ENCODE assay signal across 10 mouse cellular contexts in genomic region chr12:11177408-11178394, GRCm38 (mm10). TPM values are rescaled to one million over a fixed set of nuclear protein-coding genes. Genes with fewer than 3 reads are reported as not detected.
DNase-seq lines count a peak whose midpoint lies in the region; ATAC-seq and TF ChIP-seq lines count a peak whose summit lies in the region.
"Had no signal": no experiment of that assay in that cellular context is flagged by ENCODE, and none has a peak within 500 bp of the region (broad histone marks: within the 10 kb centered on the region; RNA-seq: fewer than 3 reads in every experiment).

No protein-coding gene starts in this region.

- H3K9ac ChIP-seq in midbrain, embryonic 15.5 days: no peak overlapping the region
- no peak overlapping the region for H3K9ac ChIP-seq in midbrain, embryonic 11.5 days (ENCODE audit: low read length)
- no peak overlapping the region for H3K9ac ChIP-seq in stomach, embryonic 14.5 days (replicated peaks; ENCODE audit: low read depth, low read length)

- H3K27me3 ChIP-seq in kidney, adult 2 months (replicated peaks; ENCODE audit: control insufficient read depth, insufficient read depth, low read length): no peaks in the 10 kb centered on the region
- H3K27me3 ChIP-seq in midbrain, embryonic 15.5 days (replicated peaks): no peaks in the 10 kb centered on the region
- no peaks in the 10 kb centered on the region for H3K27me3 ChIP-seq in midbrain, embryonic 11.5 days (ENCODE audit: control insufficient read depth, insufficient read depth, low read length)
- no peaks in the 10 kb centered on the region for H3K27me3 ChIP-seq in stomach, embryonic 14.5 days (ENCODE audit: control insufficient read depth, insufficient read depth, low read length)

- 26% methylated on average over 5 of the region's 5 CpGs for WGBS in kidney, adult 2 months
- 59% methylated on average over 5 of the region's 5 CpGs for WGBS in midbrain, embryonic 15.5 days
- 53% methylated on average over 5 of the region's 5 CpGs for WGBS in midbrain, embryonic 11.5 days
- WGBS in stomach, embryonic 14.5 days: 31% methylated on average over 5 of the region's 5 CpGs

- H3K9me3 ChIP-seq in midbrain, embryonic 15.5 days: no peaks in the 10 kb centered on the region
- H3K9me3 ChIP-seq in midbrain, embryonic 11.5 days (ENCODE audit: control insufficient read depth, low read length): no peaks in the 10 kb centered on the region
- no peaks in the 10 kb centered on the region for H3K9me3 ChIP-seq in stomach, embryonic 14.5 days (ENCODE audit: control insufficient read depth, low read depth, low read length)

- no peaks in the 10 kb centered on the region for H3K36me3 ChIP-seq in kidney, adult 2 months (ENCODE audit: control insufficient read depth, insufficient read depth, low read length)
- H3K36me3 ChIP-seq in midbrain, embryonic 15.5 days (replicated peaks): no peaks in the 10 kb centered on the region
- no peaks in the 10 kb centered on the region for H3K36me3 ChIP-seq in midbrain, embryonic 11.5 days (ENCODE audit: control insufficient read depth, insufficient read depth, low read length)
- H3K36me3 ChIP-seq in stomach, embryonic 14.5 days (ENCODE audit: control insufficient read depth, insufficient read depth, low read length): no peaks in the 10 kb centered on the region

- H3K4me2 ChIP-seq in midbrain, embryonic 15.5 days: no peak overlapping the region
- H3K4me2 ChIP-seq in midbrain, embryonic 11.5 days: no peak overlapping the region
- peak overlapping the region; percentile 30 for H3K4me2 ChIP-seq in stomach, embryonic 14.5 days (replicated peaks; ENCODE audit: low read depth, low read length)

- no peak overlapping the region for H3K27ac ChIP-seq in kidney, adult 2 months (ENCODE audit: insufficient read depth, low read depth, low read length)
- H3K27ac ChIP-seq in midbrain, embryonic 15.5 days: no peak overlapping the region
- H3K27ac ChIP-seq in midbrain, embryonic 11.5 days (ENCODE audit: low read depth, low read length): no peak overlapping the region
- no peak overlapping the region for H3K27ac ChIP-seq in stomach, embryonic 14.5 days (ENCODE audit: low read length)

- no peak for TF ChIP-seq CTCF in kidney, adult 2 months (conservative IDR thresholded peaks at IDR 0.05; ENCODE audit: insufficient read depth, insufficient read length, low read depth, low read length)

- DNase-seq in embryo, embryonic 11 days: peak; percentile 27
- no peak for DNase-seq in embryo, embryonic 9.5 days (ENCODE audit: extremely low spot score)
- peak; percentile 9 for DNase-seq in kidney, adult 2 months
- DNase-seq in kidney, adult 11 months: no peak
- DNase-seq in midbrain, embryonic 11.5 days (ENCODE audit: low spot score, missing footprints): no peak
- DNase-seq in c-Kit-positive CD71-positive TER-119-positive erythroid progenitor cells, embryonic 14.5 days (ENCODE audit: low spot score): no peak

- 0 out of 2 replicates have a peak, but pooled peaks have one; percentile 24 for ATAC-seq in midbrain, embryonic 15.5 days (replicated peaks)
- no peak for ATAC-seq in midbrain, embryonic 11.5 days (ENCODE audit: low FRiP score)
- no peak; the same call in 1 of the 2 replicates for ATAC-seq in stomach, embryonic 14.5 days (ENCODE audit: insufficient number of reproducible peaks, insufficient read depth, low FRiP score, low read depth)

- no peak overlapping the region for H3K4me3 ChIP-seq in kidney, adult 2 months (ENCODE audit: insufficient read depth, low read depth, low read length)
- H3K4me3 ChIP-seq in midbrain, embryonic 15.5 days: no peak overlapping the region
- no peak overlapping the region for H3K4me3 ChIP-seq in midbrain, embryonic 11.5 days (ENCODE audit: low read depth, low read length)
- no peak overlapping the region for H3K4me3 ChIP-seq in stomach, embryonic 14.5 days (ENCODE audit: low read depth, low read length)

- no peaks in the 10 kb centered on the region for H3K4me1 ChIP-seq in kidney, adult 2 months (ENCODE audit: control insufficient read depth, insufficient read depth, low read length)
- H3K4me1 ChIP-seq in midbrain, embryonic 15.5 days: peaks cover 5% of the 10 kb centered on the region; the same call in 1 of the 2 replicates
- H3K4me1 ChIP-seq in midbrain, embryonic 11.5 days (ENCODE audit: control insufficient read depth, insufficient read depth, low read length): no peaks in the 10 kb centered on the region
- peaks cover 3% of the 10 kb centered on the region; the same call in 1 of the 2 replicates for H3K4me1 ChIP-seq in stomach, embryonic 14.5 days (ENCODE audit: control insufficient read depth, insufficient read depth, low read length)

- no peak for TF ChIP-seq POLR2A in kidney, adult 2 months (IDR thresholded peaks at IDR 0.05; ENCODE audit: low read depth, low read length)

RNA-seq across cellular contexts. Expression of gene Kcns3, which starts 26.8 kb away (rescaled TPM):
- 2.3 and 2.5 TPM in 2 replicates for polyA plus RNA-seq in kidney, adult 2 months (2012; rRNA removed)
- polyA plus RNA-seq in midbrain, embryonic 15.5 days (2015; fragmentation: Nextera tagmentation; extraction: Ambion mirVana): 0.47 and 0.59 TPM in 2 replicates
- polyA plus RNA-seq in midbrain, embryonic 11.5 days (2014; fragmentation: Nextera tagmentation; extraction: Ambion mirVana): 0.26 and 0.34 TPM in 2 replicates
- 17.4 and 19.8 TPM in 2 replicates for polyA plus RNA-seq in stomach, embryonic 14.5 days (2014; fragmentation: Nextera tagmentation; extraction: Ambion mirVana)

RNA-seq across cellular contexts. Expression of gene Msgn1, which starts 31.1 kb away (rescaled TPM):
- not detected in 2 replicates for polyA plus RNA-seq in kidney, adult 2 months (2012; rRNA removed)
- polyA plus RNA-seq in midbrain, embryonic 15.5 days (2015; fragmentation: Nextera tagmentation; extraction: Ambion mirVana): not detected in 2 replicates
- not detected in 2 replicates for polyA plus RNA-seq in midbrain, embryonic 11.5 days (2014; fragmentation: Nextera tagmentation; extraction: Ambion mirVana)
- polyA plus RNA-seq in stomach, embryonic 14.5 days (2014; fragmentation: Nextera tagmentation; extraction: Ambion mirVana): not detected in 2 replicates
- polyA plus RNA-seq: large intestine, adult 2 months; liver, embryonic 16.5 days had no signal

Comparison
In these comparisons a context has a peak if more than half of its experiments do, and no peak if none do; other contexts are left out.
1. DNase-seq: peak in embryo, embryonic 11 days (single experiment) and kidney, adult 2 months (single experiment); none in embryo, embryonic 9.5 days (single experiment), kidney, adult 11 months (single experiment), midbrain, embryonic 11.5 days (single experiment) and c-Kit-positive CD71-positive TER-119-positive erythroid progenitor cells, embryonic 14.5 days (single experiment).